Mouse (Mus musculus): ENCODE data around the gene Kctd19.

Kctd19 gene

GRCm38 (mm10) chr8:105413391-105413790 lies at the start of gene Kctd19, which contains the start of gene Lrrc36:
Kctd19 (minus strand) TSS chr8:105413502.
Lrrc36 (plus strand) TSS chr8:105413571.
- peak; percentile 44 for DNase-seq (ENCODE audit: low read depth)

GRCm38 (mm10) chr8:105461085-105461803 lies 47.9 kb upstream of the Kctd19 start:
- no peak for DNase-seq (ENCODE audit: low read depth)

DNA sequence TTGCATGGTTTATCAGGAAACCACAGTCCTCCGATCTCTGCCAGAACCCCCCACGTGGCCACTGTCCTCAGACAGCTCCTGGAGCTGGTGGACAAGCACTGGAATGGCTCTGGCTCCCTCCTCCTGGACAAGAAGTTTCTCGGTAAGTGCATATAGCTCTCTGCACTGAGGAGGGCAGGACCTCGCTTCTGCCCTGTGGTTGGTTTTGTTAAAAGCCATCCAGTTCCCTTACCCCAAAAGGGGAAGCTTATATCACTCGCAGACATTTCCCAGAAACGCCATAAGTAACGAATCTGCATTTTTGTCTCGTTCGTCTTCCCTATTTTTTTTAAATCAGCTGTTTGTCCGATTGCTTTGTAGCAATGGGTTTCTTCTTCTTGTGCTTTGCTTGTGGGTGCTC lies 41.9 kb upstream of the Kctd19 start:
- no peak for DNase-seq (ENCODE audit: low read depth)

GRCm38 (mm10) chr8:105454088-105454487 lies 40.8 kb upstream of the Kctd19 start:
- DNase-seq (ENCODE audit: low read depth): no peak

DNA sequence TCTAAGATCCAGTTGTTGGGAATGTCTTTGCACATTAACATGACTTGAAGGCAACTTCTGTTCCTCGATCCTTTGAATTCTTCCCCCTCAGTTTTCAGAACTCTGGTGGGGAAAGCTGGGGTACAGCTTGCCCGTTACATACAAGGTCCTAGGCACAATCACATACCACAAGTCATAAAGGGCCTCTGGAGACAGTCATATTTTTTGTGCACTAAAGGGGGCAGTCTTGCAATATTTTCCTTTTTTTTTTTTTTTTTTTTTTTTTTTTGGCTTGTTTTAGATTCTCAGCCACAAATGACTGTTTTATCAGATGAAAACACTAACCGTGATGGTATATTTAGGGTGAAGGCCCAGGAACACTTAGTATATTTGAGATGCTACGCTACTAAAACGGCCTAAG lies 40.0 kb upstream of the Kctd19 start:
- no peak for DNase-seq (ENCODE audit: low read depth)

DNA sequence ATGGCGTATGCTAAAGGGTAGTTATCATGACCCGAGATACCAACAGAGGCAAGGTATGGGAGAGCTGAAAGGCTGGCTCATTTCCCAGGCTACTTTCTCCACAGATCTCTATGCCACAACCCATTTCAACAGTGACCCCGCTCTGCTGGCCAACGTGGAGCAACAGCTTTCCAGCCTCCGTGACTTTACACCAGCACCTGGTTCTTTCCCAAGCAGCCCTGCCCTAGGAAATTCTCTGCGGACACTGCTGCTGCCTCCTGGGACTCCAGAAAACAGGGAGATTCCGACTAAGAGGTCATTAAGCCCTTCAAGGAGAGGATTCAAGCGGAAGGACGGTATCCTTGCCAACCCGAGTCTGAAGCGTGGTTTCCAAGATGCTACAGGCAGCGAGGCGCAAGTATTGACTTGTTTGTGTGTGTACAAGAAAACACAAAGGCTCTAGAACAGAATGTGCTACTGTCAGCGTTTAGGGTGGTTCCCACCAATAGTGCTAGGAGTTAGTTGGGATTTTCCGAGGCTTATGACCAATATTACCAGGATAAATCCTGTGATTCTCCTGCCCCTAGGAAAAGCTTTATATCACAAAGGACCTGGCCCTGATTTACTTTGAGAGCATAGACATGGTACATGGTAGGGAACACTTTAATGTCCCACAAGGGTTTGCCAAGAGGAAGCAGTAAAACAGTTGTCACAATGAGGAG lies 38.8 kb upstream of the Kctd19 start:
- DNase-seq (ENCODE audit: low read depth): no peak

- DNase-seq (ENCODE audit: low read depth): no peak
These were observed 37.7 kb upstream of the Kctd19 start for GRCm38 (mm10) chr8:105450977-105451376.

GRCm38 (mm10) chr8:105448596-105448995 lies 35.3 kb upstream of the Kctd19 start:
- DNase-seq (ENCODE audit: low read depth): no peak

DNA sequence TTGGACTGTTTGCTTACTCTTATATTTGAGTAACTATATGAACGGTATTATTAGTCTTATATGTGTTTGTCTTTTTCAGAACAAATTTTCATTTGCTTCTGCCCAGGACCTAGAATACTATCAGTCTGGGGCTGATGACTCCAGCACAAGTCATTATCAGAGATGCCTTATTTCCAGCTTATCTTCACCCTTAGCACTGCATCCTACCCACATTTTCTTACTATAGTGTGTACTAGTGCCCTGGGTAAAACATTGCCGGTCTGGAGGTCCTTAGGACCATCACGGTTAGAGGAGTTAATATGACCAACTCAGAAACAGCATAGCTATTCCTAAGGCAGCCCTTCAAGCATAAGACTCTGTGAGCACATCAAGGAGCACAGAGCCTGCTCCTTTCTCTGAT lies 34.9 kb upstream of the Kctd19 start:
- DNase-seq (ENCODE audit: low read depth): no peak

DNA sequence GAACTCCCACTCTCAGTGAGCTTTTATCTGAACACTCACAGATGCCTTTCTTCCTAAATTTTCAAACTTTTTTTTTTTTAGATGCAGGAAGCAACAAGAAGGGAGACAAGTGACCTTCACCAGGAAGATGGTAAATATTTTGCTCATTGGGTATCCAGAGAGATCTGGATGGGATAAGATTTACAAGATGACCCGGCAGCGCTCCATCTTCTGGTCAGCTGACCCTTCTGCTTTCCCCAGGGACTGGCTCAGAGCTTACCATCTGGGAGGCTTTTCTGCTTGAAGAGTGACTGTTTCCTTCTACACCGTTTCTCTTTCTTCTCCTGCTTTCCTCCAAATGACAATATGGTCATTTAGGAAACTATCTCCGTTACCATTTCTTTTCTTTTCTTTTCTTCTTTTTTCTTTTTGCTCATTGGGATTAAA lies 32.8 kb upstream of the Kctd19 start:
- no peak for DNase-seq (ENCODE audit: low read depth)

- no peak for DNase-seq (ENCODE audit: low read depth)
These were observed 32.2 kb upstream of the Kctd19 start for GRCm38 (mm10) chr8:105445296-105446126.

GRCm38 (mm10) chr8:105442661-105443060 lies 29.4 kb upstream of the Kctd19 start:
- no peak for DNase-seq (ENCODE audit: low read depth)

- DNase-seq (ENCODE audit: low read depth): peak; percentile 50
These were observed 28.1 kb upstream of the Kctd19 start for GRCm38 (mm10) chr8:105441433-105441832.

- peak; percentile 56 for DNase-seq (ENCODE audit: low read depth)
These were observed 25.6 kb upstream of the Kctd19 start for GRCm38 (mm10) chr8:105438865-105439264.

GRCm38 (mm10) chr8:105437078-105437748 lies 23.9 kb upstream of the Kctd19 start:
- DNase-seq (ENCODE audit: low read depth): no peak

DNA sequence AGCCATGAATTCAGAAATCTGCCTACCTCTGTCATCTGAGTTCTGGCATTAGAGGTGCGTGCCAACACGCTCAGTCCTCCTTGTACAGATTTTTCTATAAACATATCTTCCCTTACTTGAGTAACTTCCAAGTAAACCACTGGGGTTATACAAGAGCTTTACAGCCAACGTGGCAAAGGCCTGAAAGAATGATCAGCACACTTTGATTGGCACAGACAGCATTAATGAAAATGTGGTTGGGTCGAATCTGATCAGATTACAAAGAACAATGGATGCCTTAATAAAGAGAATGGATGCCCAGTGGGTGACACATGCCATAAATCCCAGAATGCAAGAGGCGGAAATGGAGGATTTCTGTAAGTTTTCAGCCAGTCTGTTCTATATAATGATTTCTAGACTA lies 22.9 kb upstream of the Kctd19 start:
- DNase-seq (ENCODE audit: low read depth): no peak

DNA sequence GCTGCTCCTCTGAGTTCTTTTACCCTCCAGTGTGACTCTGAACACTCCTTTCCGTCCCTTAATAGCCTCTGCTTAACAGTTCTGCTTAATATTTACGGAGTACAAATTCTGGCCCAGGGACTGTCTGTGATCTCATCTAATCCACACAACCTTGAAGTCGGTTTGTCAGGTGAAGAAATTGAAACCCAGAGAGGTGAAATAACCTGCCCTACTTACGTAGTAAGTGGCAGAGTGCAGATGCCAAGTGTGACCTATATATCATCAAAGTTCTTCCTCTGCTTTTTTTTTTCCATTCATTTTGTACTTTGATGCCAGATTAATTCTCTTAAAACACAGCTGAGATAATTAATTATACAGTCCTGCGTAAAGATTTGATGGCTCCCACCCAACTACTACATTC lies 20.8 kb upstream of the Kctd19 start:
- no peak for DNase-seq (ENCODE audit: low read depth)

DNA sequence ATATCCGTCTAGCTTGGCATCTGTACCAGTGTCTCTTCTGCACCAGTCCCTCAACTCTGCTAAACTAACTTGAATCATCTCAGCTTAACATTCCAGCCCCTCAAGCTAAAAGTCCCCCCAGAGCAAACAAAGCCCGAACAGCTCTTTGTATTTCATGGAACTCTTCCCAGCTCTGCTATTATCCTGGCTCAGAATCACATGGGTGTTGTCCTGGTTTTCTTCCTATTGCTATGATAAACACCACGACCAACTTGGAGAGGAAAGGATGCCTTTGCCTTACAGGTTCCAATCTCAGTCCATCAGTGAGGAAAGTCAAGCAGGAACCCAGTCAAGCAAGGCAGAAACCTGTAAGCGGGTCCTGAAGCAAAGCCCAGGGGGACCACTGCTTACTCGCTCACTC lies 20.2 kb upstream of the Kctd19 start:
- DNase-seq (ENCODE audit: low read depth): no peak

GRCm38 (mm10) chr8:105433021-105433420 lies 19.7 kb upstream of the Kctd19 start:
- DNase-seq (ENCODE audit: low read depth): no peak

- DNase-seq (ENCODE audit: low read depth): no peak
These were observed 18.6 kb upstream of the Kctd19 start for GRCm38 (mm10) chr8:105431743-105432515.

GRCm38 (mm10) chr8:105426878-105427277 lies 13.6 kb upstream of the Kctd19 start:
- no peak for DNase-seq (ENCODE audit: low read depth)
